Mouse (Mus musculus): ENCODE results near the gene Hopx.

The Hopx gene

GRCm38 (mm10) chr5:77132457-77133135 lies 17.7 kb upstream of the Hopx start:
- no peak for DNase-seq (ENCODE audit: low read depth)

DNA sequence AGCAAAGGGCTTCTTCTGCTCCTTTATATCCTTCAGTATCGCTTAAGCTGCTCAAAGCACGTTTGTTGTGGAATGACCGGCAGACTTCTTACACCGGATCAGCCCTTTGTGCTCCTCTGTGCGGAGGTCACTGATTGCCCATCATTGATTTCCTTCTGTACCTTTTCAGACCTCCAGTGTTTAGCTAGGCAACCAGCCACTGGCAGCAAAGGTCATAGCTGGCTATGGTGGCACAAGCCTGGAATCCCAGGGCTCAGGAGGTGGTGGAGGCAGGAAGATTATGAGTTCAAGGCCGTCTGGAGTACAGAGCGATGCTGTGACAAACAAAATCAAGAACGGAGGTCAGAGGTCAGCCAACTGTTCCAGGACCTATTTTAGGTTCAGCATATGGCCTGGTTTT lies 17.0 kb upstream of the Hopx start:
- no peak for DNase-seq (ENCODE audit: low read depth)

DNA sequence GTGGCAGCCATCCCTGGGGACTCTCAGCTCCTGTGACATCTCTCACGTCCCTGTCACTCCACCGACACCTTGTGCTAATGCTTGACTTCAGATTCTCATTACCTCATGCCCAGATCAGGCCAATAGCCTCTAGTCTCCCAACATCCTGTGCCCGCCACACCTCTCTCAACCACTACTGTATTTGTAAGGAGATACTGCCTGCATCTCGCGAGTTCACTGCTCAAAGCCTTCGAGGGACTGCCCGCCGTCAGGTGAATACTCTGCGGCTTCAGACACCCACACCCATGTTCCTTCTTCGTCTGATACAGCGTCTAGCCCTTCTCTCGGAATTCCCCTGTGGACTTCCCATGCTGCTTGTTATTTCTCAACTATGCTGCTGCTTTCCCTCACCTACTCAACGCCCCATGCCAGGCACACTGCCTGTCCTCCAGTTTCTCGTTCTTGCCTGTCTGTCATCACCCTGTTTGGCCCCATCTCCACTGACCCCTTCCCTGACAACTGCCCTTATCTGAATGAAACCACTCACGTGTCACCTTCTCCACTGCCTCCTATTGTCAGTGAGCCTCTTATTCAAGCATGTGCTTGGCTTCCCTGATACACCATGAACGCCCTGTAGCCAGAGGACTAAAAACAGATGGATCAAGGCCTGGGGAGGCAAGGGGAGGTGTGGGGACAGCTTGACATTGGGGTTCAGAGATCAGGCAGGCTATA lies 15.5 kb upstream of the Hopx start:
- no peak for DNase-seq (ENCODE audit: low read depth)

- DNase-seq (ENCODE audit: low read depth), result no peak
Observed at GRCm38 (mm10) chr5:77129907-77130306, 15.0 kb upstream of the Hopx start.

DNA sequence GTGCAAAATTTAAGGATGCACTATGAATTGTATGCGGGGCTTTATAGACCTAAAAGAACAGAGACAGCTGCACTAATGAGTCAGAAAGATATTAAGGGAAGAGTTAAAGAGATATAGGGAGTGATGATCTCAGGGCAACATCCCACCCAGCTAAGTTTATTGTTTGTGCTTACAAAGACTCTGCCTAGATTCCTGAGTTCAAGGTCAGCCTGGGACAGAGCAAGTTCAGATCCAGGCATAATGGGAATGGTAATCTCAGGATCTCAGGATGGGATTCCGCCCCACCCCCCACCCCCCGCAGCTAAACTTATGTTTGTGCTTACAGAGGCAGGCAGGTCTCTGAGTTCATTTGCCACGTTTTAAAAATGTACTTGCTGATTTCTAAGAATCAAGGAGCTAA lies 13.9 kb upstream of the Hopx start:
- DNase-seq (ENCODE audit: low read depth), result no peak

DNA sequence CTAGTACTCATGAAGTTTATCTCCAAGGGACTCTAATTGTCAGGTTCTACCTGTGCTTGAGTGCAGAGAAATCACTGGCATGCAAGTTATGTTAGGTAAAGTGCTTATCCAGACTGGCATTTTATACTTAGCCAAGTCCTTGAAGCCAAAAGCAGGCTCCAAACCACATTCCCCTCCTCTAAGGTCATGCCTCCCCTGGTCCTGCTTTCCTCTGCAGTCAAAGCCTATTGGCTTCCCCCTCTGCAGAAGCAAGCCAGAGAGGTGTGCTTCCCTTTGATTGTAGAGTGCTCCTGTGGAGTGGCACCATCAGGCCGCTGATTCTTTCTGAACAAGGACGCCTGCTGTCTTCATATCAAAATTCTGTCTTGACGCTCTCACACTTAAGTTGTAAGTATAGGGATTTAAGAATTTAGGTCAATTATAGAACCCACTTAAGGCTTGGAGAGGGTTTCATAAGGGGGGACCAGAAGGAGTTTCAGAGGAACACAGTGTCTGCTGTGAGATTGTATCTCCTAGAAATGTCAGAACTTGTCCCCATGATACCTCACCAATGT lies 11.6 kb upstream of the Hopx start:
- DNase-seq (ENCODE audit: low read depth), result no peak

- DNase-seq (ENCODE audit: low read depth), result no peak
Observed at GRCm38 (mm10) chr5:77124817-77125283, 9.9 kb upstream of the Hopx start.

- DNase-seq (ENCODE audit: low read depth), result no peak
Observed at GRCm38 (mm10) chr5:77124165-77124564, 9.2 kb upstream of the Hopx start.

DNA sequence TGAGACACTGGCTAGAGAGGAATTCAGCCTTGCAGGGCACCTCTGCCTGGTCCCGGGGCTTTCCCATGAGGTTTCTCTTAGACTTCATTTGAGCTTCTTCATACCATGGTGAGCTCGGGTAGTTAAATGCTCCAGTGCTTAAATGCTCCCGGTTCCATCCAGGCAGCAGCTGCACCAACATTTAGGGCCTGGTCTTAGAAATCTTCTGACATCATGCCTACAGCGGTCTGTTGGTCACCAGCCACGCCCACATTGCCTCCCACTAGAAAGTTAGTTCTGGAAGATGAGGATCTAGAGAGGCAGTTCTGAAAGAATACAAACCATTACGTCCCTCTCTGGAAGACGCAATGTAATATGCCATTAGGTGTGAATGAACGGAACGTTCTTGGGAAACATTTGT lies 8.7 kb upstream of the Hopx start:
- no peak for DNase-seq (ENCODE audit: low read depth)

- no peak for DNase-seq (ENCODE audit: low read depth)
Observed at GRCm38 (mm10) chr5:77122254-77123192, 7.6 kb upstream of the Hopx start.

- DNase-seq (ENCODE audit: low read depth), result no peak
Observed at GRCm38 (mm10) chr5:77120701-77121100, 5.8 kb upstream of the Hopx start.

DNA sequence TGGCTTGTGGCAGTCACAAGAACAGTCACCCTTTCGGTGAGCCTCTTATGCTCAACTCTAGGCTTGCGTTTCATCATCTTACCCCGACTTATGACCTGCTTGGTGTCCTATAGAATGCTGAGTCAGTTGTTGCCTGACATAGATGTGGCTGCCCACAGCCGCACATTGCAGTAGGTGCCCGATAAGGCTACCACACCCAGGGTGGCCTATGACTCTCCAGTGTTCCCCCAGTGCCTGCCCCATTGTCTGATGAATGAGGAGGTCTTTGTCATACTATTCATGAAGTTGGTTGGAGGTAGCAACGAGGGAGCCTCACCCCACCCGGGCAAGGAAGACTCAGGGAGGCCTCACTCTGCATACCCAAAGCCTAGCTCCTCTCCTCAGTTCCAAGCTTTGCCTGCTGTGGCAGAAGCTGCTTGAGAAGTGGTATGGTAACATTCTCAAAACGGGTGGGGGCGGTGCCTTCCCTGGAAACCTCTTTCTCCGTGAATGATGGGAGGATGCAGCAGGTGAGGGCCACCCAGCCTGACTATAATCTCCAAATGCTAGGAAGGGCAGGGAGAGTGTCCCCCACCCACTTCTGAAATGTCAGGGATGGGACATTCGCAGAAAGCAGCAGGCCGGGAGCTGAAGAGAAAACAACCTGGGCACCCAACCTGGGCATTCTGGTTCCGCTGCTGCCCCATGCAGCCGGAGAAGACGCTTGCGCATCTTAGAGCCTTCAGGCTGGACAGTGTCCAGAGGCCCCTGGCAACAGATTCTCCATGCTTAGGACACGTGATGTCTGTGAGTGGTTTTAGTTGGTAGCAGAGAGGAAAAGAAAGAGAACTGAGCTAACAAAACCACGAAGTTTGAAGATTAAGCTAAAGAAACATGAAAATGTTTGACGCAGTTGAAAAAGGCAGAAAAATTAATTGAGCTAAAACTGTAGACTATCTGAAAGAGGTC lies 4.8 kb upstream of the Hopx start:
- no peak for DNase-seq (ENCODE audit: low read depth)

- no peak for DNase-seq (ENCODE audit: low read depth)
Observed at GRCm38 (mm10) chr5:77115732-77116131, 811 bp upstream of the Hopx start.

DNA sequence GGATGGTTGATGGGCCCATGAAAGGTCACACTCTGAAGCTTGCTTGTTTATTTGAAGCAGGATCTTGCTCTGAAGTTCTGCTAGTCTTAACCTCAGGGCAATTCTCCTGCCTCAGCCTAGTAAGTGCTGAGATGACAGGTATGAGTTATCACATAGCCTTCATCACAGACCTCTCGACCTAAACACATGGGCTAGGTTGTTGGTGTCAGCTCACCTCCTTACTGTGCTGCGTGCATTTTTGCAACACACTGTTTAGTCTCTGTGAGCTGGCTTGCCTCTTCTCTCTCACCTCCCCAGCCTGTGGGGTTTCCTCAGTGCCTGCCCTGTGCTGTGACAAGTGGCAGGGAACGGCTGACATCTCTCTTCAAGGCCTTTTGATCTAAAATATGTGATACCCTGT lies 1.1 kb downstream of the Hopx start:
- DNase-seq (ENCODE audit: low read depth), result no peak

DNA sequence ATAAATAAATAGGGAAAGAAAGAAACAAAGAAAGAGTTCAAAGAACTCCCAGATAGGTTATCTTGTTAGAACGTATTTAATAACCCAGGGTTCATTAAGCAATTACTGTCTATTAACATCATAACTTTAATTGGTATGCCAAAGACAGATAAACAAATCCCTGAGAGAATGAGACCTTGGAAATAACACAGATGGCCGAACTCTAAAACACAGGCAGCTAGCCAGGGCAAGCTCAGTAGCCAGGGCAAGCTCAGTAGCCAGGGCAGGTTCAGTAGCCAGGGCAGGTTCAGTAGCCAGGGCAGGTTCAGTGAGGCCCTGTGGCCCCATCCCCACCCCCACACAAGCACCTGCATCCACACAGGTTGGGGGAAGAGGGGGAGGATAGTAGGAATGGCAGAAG lies 2.9 kb downstream of the Hopx start:
- DNase-seq (ENCODE audit: low read depth), result no peak

GRCm38 (mm10) chr5:77109814-77110213 lies 5.1 kb downstream of the Hopx start:
- DNase-seq (ENCODE audit: low read depth), result no peak

DNA sequence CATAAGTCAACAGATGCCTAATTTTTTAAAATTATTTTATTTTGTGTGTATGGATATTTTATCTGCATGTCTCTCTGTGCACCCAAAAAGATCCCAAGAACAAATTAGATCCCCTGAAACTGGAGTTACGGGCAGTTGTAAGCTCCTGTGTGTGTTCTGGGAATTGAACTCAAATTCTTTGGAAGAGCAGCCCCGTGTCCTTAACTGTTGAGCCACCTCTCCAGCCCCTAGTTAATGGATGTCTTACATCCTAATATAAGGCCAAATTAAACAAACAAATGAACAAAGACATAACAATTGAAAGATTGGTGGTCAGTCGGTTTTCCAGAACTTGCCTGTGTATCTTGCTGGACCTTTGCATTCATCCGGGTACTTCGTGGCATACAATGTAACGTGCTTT lies 6.1 kb downstream of the Hopx start:
- no peak for DNase-seq (ENCODE audit: low read depth)

GRCm38 (mm10) chr5:77107146-77107822 lies 7.6 kb downstream of the Hopx start:
- no peak for DNase-seq (ENCODE audit: low read depth)

GRCm38 (mm10) chr5:77102522-77103365 lies 12.2 kb downstream of the Hopx start:
- DNase-seq (ENCODE audit: low read depth), result no peak

DNA sequence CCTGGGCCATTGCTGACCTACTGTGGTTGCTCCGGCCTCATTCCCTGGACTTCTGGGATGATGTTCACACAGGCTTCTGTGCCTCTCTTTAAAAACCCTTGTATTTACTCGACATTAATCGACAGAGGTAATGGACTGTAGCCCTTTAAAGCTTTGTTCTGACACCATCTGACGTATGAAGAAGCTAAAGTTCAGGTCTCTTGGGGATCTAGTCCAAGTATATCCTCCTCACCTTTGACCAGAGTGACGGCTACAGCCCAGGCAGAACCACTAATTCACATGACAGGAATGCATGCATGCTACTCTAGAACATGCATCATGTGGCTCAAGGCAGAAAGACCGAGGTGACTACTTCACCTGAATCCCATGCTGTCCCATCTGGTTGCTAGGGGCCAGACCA lies 14.2 kb downstream of the Hopx start:
- no peak for DNase-seq (ENCODE audit: low read depth)
